In genomic region chr17:31510944-31511343, GRCm38 (mm10) we compare ENCODE assay signal across 8 mouse cellular contexts. TPM values are rescaled to one million over a fixed set of nuclear protein-coding genes. Genes with fewer than 3 reads are reported as not detected.
A peak's percentile ranks its signal among the peaks of the same experiment; 100 is the strongest.
DNase-seq lines count a peak whose midpoint lies in the region; ATAC-seq lines count a peak whose summit lies in the region.

No protein-coding gene starts in this region.

- no peak for DNase-seq in kidney, postnatal 14 days
- peak; percentile 62 for DNase-seq in R1 (ENCODE audit: low read depth, low spot score)
- DNase-seq in hindbrain, embryonic 14.5 days (ENCODE audit: low spot score), result no peak
- DNase-seq in midbrain, embryonic 14.5 days, result no peak
- DNase-seq in frontal cortex, postnatal 36 days (ENCODE audit: low spot score in 2 of 2), result no peak
- no peak for DNase-seq in adrenal gland, adult 8-10 months
- DNase-seq in lung, postnatal 4 days, result no peak

- H3K4me3 ChIP-seq in kidney, embryonic 14.5 days (ENCODE audit: low read length), result peak overlapping the region; percentile 67; the same call in 1 of the 2 replicates
- peak overlapping the region; percentile 67; the same call in 1 of the 2 replicates for H3K4me3 ChIP-seq in hindbrain, embryonic 14.5 days (replicated peaks; ENCODE audit: low read length)
- peak overlapping the region; percentile 83; the same call in 1 of the 2 replicates for H3K4me3 ChIP-seq in midbrain, embryonic 14.5 days (replicated peaks; ENCODE audit: low read depth, low read length)

- H3K4me1 ChIP-seq in kidney, embryonic 14.5 days (ENCODE audit: control insufficient read depth, insufficient read depth, low read length), result 0 out of 2 replicates have a peak, but pooled peaks cover 3% of the 10 kb centered on the region
- H3K4me1 ChIP-seq in hindbrain, embryonic 14.5 days (replicated peaks; ENCODE audit: control insufficient read depth, insufficient read depth, low read length), result peaks cover 11% of the 10 kb centered on the region
- H3K4me1 ChIP-seq in midbrain, embryonic 14.5 days (ENCODE audit: control insufficient read depth, insufficient read depth, low read length), result peaks cover 5% of the 10 kb centered on the region

- WGBS in kidney, embryonic 14.5 days, result 97% methylated on average over 6 of the region's 6 CpGs
- 97% methylated on average over 6 of the region's 6 CpGs for WGBS in hindbrain, embryonic 14.5 days
- WGBS in midbrain, embryonic 14.5 days, result 98% methylated on average over 6 of the region's 6 CpGs

- H3K27me3 ChIP-seq in kidney, embryonic 14.5 days (ENCODE audit: control insufficient read depth, insufficient read depth, low read length), result no peaks in the 10 kb centered on the region
- H3K27me3 ChIP-seq in hindbrain, embryonic 14.5 days (ENCODE audit: control insufficient read depth, insufficient read depth, low read length), result no peaks in the 10 kb centered on the region
- H3K27me3 ChIP-seq in midbrain, embryonic 14.5 days (ENCODE audit: control insufficient read depth, insufficient read depth, low read length), result no peaks in the 10 kb centered on the region

- no peaks in the 10 kb centered on the region for H3K9me3 ChIP-seq in kidney, embryonic 14.5 days (ENCODE audit: control insufficient read depth, low read length)
- H3K9me3 ChIP-seq in hindbrain, embryonic 14.5 days (ENCODE audit: control insufficient read depth, low read length), result no peaks in the 10 kb centered on the region
- no peaks in the 10 kb centered on the region for H3K9me3 ChIP-seq in midbrain, embryonic 14.5 days (ENCODE audit: control insufficient read depth, low read length)

- H3K27ac ChIP-seq in kidney, embryonic 14.5 days (ENCODE audit: low read depth, low read length), result no peak overlapping the region
- H3K27ac ChIP-seq in hindbrain, embryonic 14.5 days, result no peak overlapping the region
- no peak overlapping the region for H3K27ac ChIP-seq in midbrain, embryonic 14.5 days (replicated peaks; ENCODE audit: low read depth, low read length)

- peaks cover 37% of the 10 kb centered on the region for H3K36me3 ChIP-seq in kidney, embryonic 14.5 days (ENCODE audit: control insufficient read depth, insufficient read depth, low read length)
- peaks cover 37% of the 10 kb centered on the region for H3K36me3 ChIP-seq in hindbrain, embryonic 14.5 days (replicated peaks; ENCODE audit: control insufficient read depth, insufficient read depth)
- H3K36me3 ChIP-seq in midbrain, embryonic 14.5 days (ENCODE audit: control insufficient read depth, insufficient read depth, low read length), result peaks cover 32% of the 10 kb centered on the region

- ATAC-seq in kidney, embryonic 14.5 days (ENCODE audit: low FRiP score, low TSS enrichment), result no peak
- ATAC-seq in hindbrain, embryonic 14.5 days (ENCODE audit: low FRiP score), result no peak
- ATAC-seq in midbrain, embryonic 14.5 days (ENCODE audit: low FRiP score, low TSS enrichment), result no peak

- peak overlapping the region; percentile 50; the same call in 1 of the 2 replicates for H3K4me2 ChIP-seq in kidney, embryonic 14.5 days (replicated peaks; ENCODE audit: low read depth, low read length)
- H3K4me2 ChIP-seq in hindbrain, embryonic 14.5 days (replicated peaks), result peak overlapping the region; percentile 76
- H3K4me2 ChIP-seq in midbrain, embryonic 14.5 days (ENCODE audit: low read length), result peak overlapping the region; percentile 82

- H3K9ac ChIP-seq in kidney, embryonic 14.5 days (ENCODE audit: low read depth, low read length), result no peak overlapping the region
- H3K9ac ChIP-seq in hindbrain, embryonic 14.5 days, result no peak overlapping the region
- no peak overlapping the region for H3K9ac ChIP-seq in midbrain, embryonic 14.5 days (replicated peaks; ENCODE audit: low read length)

RNA-seq across cellular contexts. Expression of gene Wdr4, which starts 8.8 kb away (rescaled TPM):
- 40.6 and 45.7 TPM in 2 replicates for polyA plus RNA-seq in kidney, embryonic 14.5 days (2014; fragmentation: Nextera tagmentation; extraction: Ambion mirVana)
- 29.5 and 30.9 TPM in 2 replicates for polyA plus RNA-seq in hindbrain, embryonic 14.5 days (2014; fragmentation: Nextera tagmentation; extraction: Ambion mirVana)
- polyA plus RNA-seq in midbrain, embryonic 14.5 days (2014; fragmentation: Nextera tagmentation; extraction: Ambion mirVana), result 32.2 and 40.3 TPM in 2 replicates
- total RNA-seq in adrenal gland, adult 8-10 months (2022), result 10 to 100 TPM; 21.5 to 30.9 (median 26.1) TPM

RNA-seq across cellular contexts. Expression of gene Ndufv3, which starts 9.0 kb away (rescaled TPM):
- 231 and 270 TPM in 2 replicates for polyA plus RNA-seq in kidney, embryonic 14.5 days (2014; fragmentation: Nextera tagmentation; extraction: Ambion mirVana)
- polyA plus RNA-seq in hindbrain, embryonic 14.5 days (2014; fragmentation: Nextera tagmentation; extraction: Ambion mirVana), result 441 and 514 TPM in 2 replicates
- 419 and 525 TPM in 2 replicates for polyA plus RNA-seq in midbrain, embryonic 14.5 days (2014; fragmentation: Nextera tagmentation; extraction: Ambion mirVana)
- 100 to 1,000 TPM; 254 to 452 (median 371) TPM for total RNA-seq in adrenal gland, adult 8-10 months (2022)

RNA-seq across cellular contexts. Expression of gene Pknox1, which starts 53.6 kb away (rescaled TPM):
- 27.1 and 44.0 TPM in 2 replicates for polyA plus RNA-seq in kidney, embryonic 14.5 days (2014; fragmentation: Nextera tagmentation; extraction: Ambion mirVana)
- polyA plus RNA-seq in hindbrain, embryonic 14.5 days (2014; fragmentation: Nextera tagmentation; extraction: Ambion mirVana), result 47.3 and 47.5 TPM in 2 replicates
- polyA plus RNA-seq in midbrain, embryonic 14.5 days (2014; fragmentation: Nextera tagmentation; extraction: Ambion mirVana), result 21.1 and 26.0 TPM in 2 replicates
- 10 to 100 TPM; 20.6 to 28.1 (median 24.2) TPM for total RNA-seq in adrenal gland, adult 8-10 months (2022)
